Mouse (Mus musculus) erythroblast, embryonic 14.5 days (primary cell): ENCODE measurements around the gene Slc22a6.

ENCODE experiments used
- GATA1 ChIP-seq: IDR thresholded peaks from 2 replicates; pipeline ENCODE4 v1.6.1; 2012; ENCODE audit warnings: low read length, inconsistent platforms, mixed read lengths
- TAL1 ChIP-seq: IDR thresholded peaks from 3 replicates; pipeline ENCODE4 v1.6.1; 2012; ENCODE audit warnings: low read length, inconsistent platforms, mixed read lengths

DNA sequence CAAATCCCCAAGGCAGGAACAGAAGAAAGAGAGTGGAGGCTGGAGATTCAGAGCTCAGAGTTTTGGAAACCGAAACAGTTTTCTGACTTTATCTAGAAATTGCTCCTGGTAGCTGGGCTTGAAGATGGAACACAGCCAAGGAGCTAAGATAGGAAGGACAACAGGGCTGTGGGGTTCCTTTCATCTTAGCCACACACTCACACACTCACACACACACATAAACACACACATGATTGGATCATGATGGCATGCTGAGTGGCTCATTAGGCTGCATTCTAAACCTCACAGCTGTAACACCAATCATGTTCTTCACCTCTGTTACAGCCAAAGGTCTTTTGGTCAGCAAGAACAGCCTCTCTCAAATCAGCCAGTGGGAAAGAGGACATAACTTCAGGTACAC lies 14.2 kb downstream of the Slc22a6 start:
- TF ChIP-seq GATA1 (no peak), TAL1 (no peak)
